Mouse (Mus musculus) layer of hippocampus, postnatal 10 days (tissue): ENCODE results near the gene Manba. TPM values are rescaled to one million over a fixed set of nuclear protein-coding genes. Genes with fewer than 3 reads are reported as not detected.
"Not testable (repeated sequence)": the region's sequence is repeated elsewhere in the genome, so short reads cannot be mapped to it uniquely, and the experiment has no call there.

Experiments
- DNase-seq, 2 experiments: peaks; one replicate each; pipeline ENCODE4 v3.0.0; 2021; ENCODE audit warnings: low spot score in 2 of 2
- total RNA-seq, 2 experiments: library from RNA; stranded (reverse); gene quantifications; 2 replicates each; pipeline ENCODE4 v1.2.3; 2021

Manba gene
- total RNA-seq, 2 experiments from 2014 or later: 6.9 to 8.0 TPM

GRCm38 (mm10) chr3:135522618-135523355 is 37.4 kb downstream of the Manba start:
- no peak for DNase-seq

GRCm38 (mm10) chr3:135524900-135525299 is 39.5 kb downstream of the Manba start:
- DNase-seq: not testable (repeated sequence)

- DNase-seq: no peak
Observed at GRCm38 (mm10) chr3:135529670-135530069, 44.3 kb downstream of the Manba start.

DNA sequence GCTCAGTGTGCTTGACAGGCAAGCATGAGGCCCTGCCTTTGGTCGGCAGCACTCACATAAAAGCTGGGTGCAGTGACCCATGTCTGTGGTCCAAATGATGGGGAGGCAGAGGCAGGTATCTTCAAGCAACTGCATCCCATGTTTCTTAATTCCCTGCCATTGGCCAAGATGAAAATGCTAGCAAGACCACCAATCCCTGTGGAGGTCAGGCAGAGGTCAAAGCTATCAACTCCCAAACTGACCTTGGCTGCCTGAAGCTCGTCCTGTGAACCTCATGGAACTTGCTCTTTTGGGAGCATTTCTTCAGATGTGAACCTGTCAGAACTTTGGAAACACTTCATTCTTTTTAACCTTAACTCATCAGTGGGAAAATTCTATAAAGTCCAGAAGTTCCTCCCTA is 46.4 kb downstream of the Manba start:
- DNase-seq: no peak

- DNase-seq: no peak
Observed at GRCm38 (mm10) chr3:135534103-135534502, 48.7 kb downstream of the Manba start.

GRCm38 (mm10) chr3:135546212-135546923 is 61.0 kb downstream of the Manba start:
- DNase-seq: no peak

- no peak for DNase-seq
Observed at GRCm38 (mm10) chr3:135547298-135547697, 61.9 kb downstream of the Manba start.

GRCm38 (mm10) chr3:135552874-135553273 is 67.5 kb downstream of the Manba start:
- DNase-seq: no peak

GRCm38 (mm10) chr3:135555192-135555591 is 69.8 kb downstream of the Manba start:
- no peak for DNase-seq

GRCm38 (mm10) chr3:135556052-135556587 is 70.7 kb downstream of the Manba start:
- peak in 1 of 2 experiments; percentile 7 for DNase-seq

DNA sequence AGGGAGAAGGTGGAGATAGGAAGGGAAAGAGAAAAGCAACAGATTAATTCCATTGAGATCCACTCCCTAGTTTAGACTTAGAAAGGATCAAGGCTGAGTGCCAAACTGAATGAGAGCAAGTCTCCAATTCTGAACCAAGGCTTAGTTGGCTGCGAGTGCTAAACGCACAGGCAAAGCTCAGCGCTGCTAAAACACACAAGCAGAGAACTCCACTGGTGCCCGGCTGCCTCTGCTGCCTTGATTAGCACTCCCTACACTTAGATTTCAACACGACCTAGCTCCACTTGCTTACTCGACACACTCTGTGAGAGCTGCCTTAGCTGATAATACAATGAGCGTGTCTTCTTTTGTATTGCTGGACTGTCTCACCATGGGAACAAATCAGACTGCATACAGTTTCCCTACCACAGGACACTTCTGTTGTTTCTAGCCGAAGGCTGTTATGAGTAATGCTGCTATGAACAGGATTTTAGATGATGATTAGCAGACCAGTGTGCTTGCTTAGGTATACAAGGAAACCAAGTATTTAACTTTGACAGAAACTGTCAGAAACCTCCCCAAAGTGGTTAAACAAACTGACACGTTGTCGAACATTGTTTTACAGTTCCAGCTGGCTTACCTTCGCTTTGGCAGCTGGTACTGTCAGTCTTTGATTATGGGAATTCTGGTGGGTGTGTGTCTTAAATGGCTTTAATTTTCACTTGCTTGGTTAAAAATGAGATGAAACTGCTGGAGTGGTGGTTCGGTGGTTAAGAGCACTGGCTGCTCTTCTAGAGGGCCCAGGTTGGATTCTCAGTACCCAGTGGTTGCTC is 71.6 kb downstream of the Manba start:
- DNase-seq: peak; percentile 27 to 40

GRCm38 (mm10) chr3:135562036-135562435 is 76.6 kb downstream of the Manba start:
- DNase-seq: no peak

DNA sequence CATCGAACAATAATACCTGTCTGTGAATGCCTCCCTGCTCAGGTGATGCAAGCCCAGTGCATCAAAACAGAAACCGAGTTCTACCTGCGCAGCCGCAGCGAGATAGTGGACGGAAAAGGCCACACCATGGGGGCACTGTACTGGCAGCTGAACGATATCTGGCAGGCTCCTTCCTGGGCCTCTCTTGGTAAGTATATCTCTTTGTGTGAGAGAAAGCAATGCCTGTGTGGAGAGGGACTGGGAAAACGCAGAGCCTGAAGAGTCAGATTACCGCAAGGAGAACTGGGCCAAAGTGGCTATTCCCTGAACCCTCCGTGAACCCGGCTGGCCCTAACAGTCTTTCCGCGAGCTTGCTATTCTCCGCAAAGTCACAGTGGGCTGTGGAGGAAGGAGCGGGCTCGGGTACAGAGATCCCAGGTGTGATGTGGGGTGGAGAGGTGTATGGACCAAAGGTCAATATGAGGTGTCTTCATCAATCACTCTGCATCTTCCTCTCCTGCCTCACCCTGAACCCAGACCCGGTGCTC is 77.8 kb downstream of the Manba start:
- no peak for DNase-seq

DNA sequence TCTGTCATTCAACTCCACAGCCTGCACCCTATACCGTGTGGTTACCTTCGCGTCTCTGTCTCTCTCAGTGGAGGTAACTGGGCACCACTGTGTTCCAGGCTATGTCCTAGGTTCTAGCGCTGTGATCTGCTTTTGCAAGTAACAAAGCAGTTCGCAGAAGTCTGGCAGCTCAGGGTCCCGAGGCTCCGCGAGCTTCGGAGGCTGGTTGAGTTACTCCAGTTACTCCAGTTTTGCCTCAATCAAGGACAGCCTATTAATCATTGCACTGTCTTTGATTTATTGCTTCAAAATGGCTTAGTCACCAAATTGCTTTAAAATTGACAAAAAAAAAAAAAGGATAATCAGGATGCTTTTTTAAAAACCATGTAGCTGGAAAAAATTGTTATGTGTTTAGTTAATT is 79.3 kb downstream of the Manba start:
- DNase-seq: no peak

DNA sequence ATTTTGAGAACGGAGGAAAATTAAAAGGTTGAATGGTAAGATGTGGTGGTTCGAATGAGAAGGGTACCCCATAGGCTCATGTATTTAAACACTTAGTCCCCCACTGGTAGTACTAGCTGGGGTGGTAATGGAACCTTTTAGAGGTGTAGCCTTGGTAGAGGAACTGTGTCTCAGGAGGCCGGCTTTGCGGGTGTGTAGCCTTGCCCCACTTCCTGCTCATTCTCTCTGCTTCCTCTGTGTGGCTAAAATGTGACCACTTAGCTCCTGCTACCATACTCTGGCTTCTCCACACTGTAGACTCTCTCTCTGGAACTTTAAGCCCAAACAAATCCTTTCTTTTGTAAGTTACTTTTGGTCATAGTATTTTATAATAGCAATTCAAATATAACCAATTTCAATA is 79.9 kb downstream of the Manba start:
- DNase-seq: no peak

GRCm38 (mm10) chr3:135567888-135568287 is 82.5 kb downstream of the Manba start:
- DNase-seq: no peak

- no peak for DNase-seq
Observed at GRCm38 (mm10) chr3:135568633-135569032, 83.2 kb downstream of the Manba start.

- DNase-seq: no peak
Observed at GRCm38 (mm10) chr3:135571540-135571939, 86.1 kb downstream of the Manba start.

GRCm38 (mm10) chr3:135573051-135573450 is 87.6 kb downstream of the Manba start:
- DNase-seq: no peak

DNA sequence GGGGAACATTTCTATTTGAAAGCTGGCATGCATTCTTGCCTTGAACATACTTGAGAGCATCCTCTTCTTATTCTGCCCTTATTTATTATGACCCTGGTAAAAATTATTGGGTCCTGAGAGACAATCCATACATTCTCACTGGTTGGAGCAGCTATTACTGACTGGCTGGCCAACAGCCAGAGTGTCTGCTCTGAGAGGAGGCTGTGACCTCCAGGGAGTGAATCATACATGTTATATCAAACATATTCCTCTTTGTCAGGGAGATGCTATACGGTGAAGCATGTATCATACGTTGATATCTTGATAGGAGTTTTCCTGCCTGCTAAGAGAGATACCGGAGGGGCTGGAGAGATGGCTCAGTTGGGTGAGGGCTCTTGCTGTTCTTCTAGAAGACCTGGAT is 89.7 kb downstream of the Manba start:
- DNase-seq: no peak

- no peak for DNase-seq
Observed at GRCm38 (mm10) chr3:135578588-135579140, 93.3 kb downstream of the Manba start.
